Mouse (Mus musculus): Measurements from ENCODE around the gene Gm9945.

- TF ChIP-seq POLR2A (IDR thresholded peaks at IDR 0.05; ENCODE audit: control insufficient read depth, extremely low read depth, insufficient read depth, low read length, poor library complexity) (no peak), CTCF (IDR thresholded peaks at IDR 0.05; ENCODE audit: borderline replicate concordance, control insufficient read depth, extremely low read depth, insufficient read depth, low read length, poor library complexity) (no peak)
These were observed 18.2 kb upstream of the Gm9945 start for GRCm38 (mm10) chr11:53461727-53462126.

All from thymus, adult 2 months (tissue).